ENCODE assay signal across 20 mouse cellular contexts in the genomic region with DNA sequence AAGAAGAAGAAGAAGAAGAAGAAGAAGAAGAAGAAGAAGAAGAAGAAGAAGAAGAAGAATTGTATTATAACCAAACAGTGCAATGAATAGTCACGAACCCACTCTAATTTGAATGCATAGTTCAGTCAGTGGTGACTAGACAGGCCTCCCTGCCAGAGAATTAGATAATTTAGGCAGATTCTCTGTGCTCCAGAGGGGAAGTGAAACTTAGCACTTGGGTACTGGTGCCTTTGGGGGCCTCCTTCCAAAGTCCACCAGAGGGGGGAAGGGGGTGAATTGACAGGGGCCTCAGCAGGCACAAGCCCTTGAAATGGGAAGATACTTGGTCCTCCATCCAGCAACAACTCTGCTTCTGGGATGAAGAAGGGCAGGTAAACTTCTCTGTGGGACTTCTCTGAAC.
DNase-seq lines count a peak whose midpoint lies in the region; ATAC-seq and TF ChIP-seq lines count a peak whose summit lies in the region.
"Had no signal": no experiment of that assay in that cellular context is flagged by ENCODE, and none has a peak within 500 bp of the region (broad histone marks: within the 10 kb centered on the region; RNA-seq: fewer than 3 reads in every experiment).

No protein-coding gene starts in this region.

- DNase-seq in CH12.LX (ENCODE audit: extremely low read depth) (peak; percentile 62), adipocyte (ENCODE audit: low spot score) (no peak)
- DNase-seq in splenic B cell, adult 2 months (ENCODE audit: low read depth, low spot score): peak; percentile 38
- no peak for DNase-seq in layer of hippocampus, postnatal 14 days (ENCODE audit: low spot score in 2 of 2)
- no peak for DNase-seq in left cerebral cortex, adult 9 months (ENCODE audit: low spot score in 2 of 2)
- DNase-seq: adrenal gland, adult 8-10 months; adrenal gland, postnatal 36 days; cerebellum, adult 11-12 months; cerebellum, adult 8-10 months; cerebellum, postnatal 10 days; cerebellum, postnatal 36 days; gastrocnemius, postnatal 10 days; gastrocnemius, postnatal 36 days had no signal

- H3K4me2 ChIP-seq in CH12.LX (ENCODE audit: insufficient read depth, low read depth, poor library complexity, severe bottlenecking): no peak overlapping the region
- H3K4me2 ChIP-seq: forebrain, embryonic 13.5 days; heart, embryonic 11.5 days; hindbrain, embryonic 12.5 days; hindbrain, embryonic 15.5 days had no signal

- no peak for TF ChIP-seq RAD21 in CH12.LX (IDR thresholded peaks at IDR 0.05; ENCODE audit: low read depth, low read length)

- dilution Hi-C loops in CH12.LX (cut with MboI; ENCODE audit: extremely low pct_ligation_motif_present, extremely low pct_unique_long_range_greater_than_20kb, low sequenced_read_pairs): no loop called here

- H3K4me1 ChIP-seq in CH12.LX (ENCODE audit: control insufficient read depth in 1 of 2, insufficient read depth in 2 of 2): peaks cover 3 to 27% of the 10 kb centered on the region in 2 experiments; a peak in 3 of 4 replicates
- H3K4me1 ChIP-seq: hindbrain, embryonic 15.5 days had no signal

- H3K79me2 ChIP-seq in CH12.LX (replicated peaks; ENCODE audit: control insufficient read depth, extremely low read depth, insufficient read depth, poor library complexity, severe bottlenecking): no peaks in the 10 kb centered on the region

- no peak overlapping the region for H3K9ac ChIP-seq in CH12.LX (ENCODE audit: insufficient read depth, low read depth)
- H3K9ac ChIP-seq: forebrain, embryonic 13.5 days; hindbrain, embryonic 12.5 days; hindbrain, embryonic 15.5 days had no signal

- peak; percentile 81 for TF ChIP-seq EP300 in CH12.LX (IDR thresholded peaks at IDR 0.05; ENCODE audit: low read length)

- H3K36me3 ChIP-seq in CH12.LX (replicated peaks in 1 of 2; ENCODE audit: control insufficient read depth in 1 of 2, insufficient read depth in 1 of 2, low read length in 1 of 2): no peaks in the 10 kb centered on the region
- H3K36me3 ChIP-seq in splenic B cell, adult 2 months (ENCODE audit: control insufficient read depth, insufficient read depth, low read length, poor library complexity, severe bottlenecking): no peaks in the 10 kb centered on the region
- H3K36me3 ChIP-seq: forebrain, embryonic 10.5 days; hindbrain, embryonic 12.5 days; hindbrain, embryonic 15.5 days had no signal

- peaks cover 1% of the 10 kb centered on the region for H3K27me3 ChIP-seq in CH12.LX (replicated peaks)
- no peaks in the 10 kb centered on the region for H3K27me3 ChIP-seq in splenic B cell, adult 2 months (ENCODE audit: control insufficient read depth, insufficient read depth, low read length, poor library complexity, severe bottlenecking)
- H3K27me3 ChIP-seq: forebrain, embryonic 13.5 days; hindbrain, embryonic 12.5 days; hindbrain, embryonic 15.5 days had no signal

- H3K27ac ChIP-seq in CH12.LX (ENCODE audit: insufficient read depth, low read depth): no peak overlapping the region
- H3K27ac ChIP-seq: forebrain, embryonic 10.5 days; forebrain, embryonic 13.5 days; hindbrain, embryonic 12.5 days; hindbrain, embryonic 15.5 days had no signal

- no peak for TF ChIP-seq POLR2A in CH12.LX (IDR thresholded peaks at IDR 0.05; ENCODE audit: low read depth, low read length)

- no peak for TF ChIP-seq CTCF in CH12.LX (conservative IDR thresholded peaks at IDR 0.05 in 1 of 2, IDR thresholded peaks at IDR 0.05 in 1 of 2; ENCODE audit: low read depth in 2 of 2, low read length in 2 of 2)

- in situ Hi-C loops in CH12.LX (cut with MboI; ENCODE audit: low pct_ligation_motif_present, low pct_unique_long_range_greater_than_20kb, low sequenced_read_pairs): no loop called here

- H3K9me3 ChIP-seq in CH12.LX (replicated peaks; ENCODE audit: low read length): peaks cover 7% of the 10 kb centered on the region
- H3K9me3 ChIP-seq: forebrain, embryonic 10.5 days; forebrain, embryonic 13.5 days; hindbrain, embryonic 12.5 days; hindbrain, embryonic 15.5 days had no signal

- ATAC-seq in granulocyte monocyte progenitor cell, adult 5-6 weeks (replicated peaks; ENCODE audit: poor library complexity, severe bottlenecking): peak; percentile 92
- ATAC-seq: forebrain, embryonic 13.5 days; forebrain, embryonic 16.5 days had no signal

- H3K4me3 ChIP-seq in CH12.LX (replicated peaks in 1 of 3; ENCODE audit: low read depth in 2 of 3, low read length in 2 of 3, poor library complexity in 1 of 3): no peak overlapping the region
- H3K4me3 ChIP-seq: forebrain, embryonic 10.5 days; forebrain, embryonic 13.5 days; hindbrain, embryonic 12.5 days; hindbrain, embryonic 15.5 days had no signal

TF ChIP-seq in CH12.LX, 34 proteins besides CTCF, POLR2A, EP300 and RAD21:
- TF ChIP-seq RCOR1 (conservative IDR thresholded peaks at IDR 0.05; ENCODE audit: low read depth, low read length): no peak
- TF ChIP-seq E2F4 (IDR thresholded peaks at IDR 0.05; ENCODE audit: insufficient replicate concordance, low read depth, low read length): no peak
- TF ChIP-seq CHD1 (IDR thresholded peaks at IDR 0.05; ENCODE audit: low read depth, low read length): no peak
- no peak for TF ChIP-seq ELF1 (IDR thresholded peaks at IDR 0.05; ENCODE audit: low read depth, low read length)
- TF ChIP-seq MXI1 (IDR thresholded peaks at IDR 0.05; ENCODE audit: low read depth, low read length): no peak
- TF ChIP-seq IRF4 (IDR thresholded peaks at IDR 0.05; ENCODE audit: low read depth, low read length): peak; percentile 93
- TF ChIP-seq NELFE (IDR thresholded peaks at IDR 0.05; ENCODE audit: low read depth, low read length): no peak
- no peak for TF ChIP-seq KAT2A (IDR thresholded peaks at IDR 0.05; ENCODE audit: insufficient replicate concordance, low read length)
- TF ChIP-seq MAFK (IDR thresholded peaks at IDR 0.05; ENCODE audit: insufficient replicate concordance, low read length): no peak
- no peak for TF ChIP-seq HCFC1 (IDR thresholded peaks at IDR 0.05; ENCODE audit: low read depth, low read length)
- no peak for TF ChIP-seq TCF12 (IDR thresholded peaks at IDR 0.05; ENCODE audit: low read depth, low read length)
- TF ChIP-seq SMC3 (IDR thresholded peaks at IDR 0.05; ENCODE audit: low read depth, low read length): no peak
- no peak for TF ChIP-seq MEF2A (IDR thresholded peaks at IDR 0.05; ENCODE audit: borderline replicate concordance, low read depth, low read length)
- TF ChIP-seq JUND (conservative IDR thresholded peaks at IDR 0.05; ENCODE audit: low read depth, low read length): no peak
- TF ChIP-seq PAX5 (IDR thresholded peaks at IDR 0.05; ENCODE audit: low read length): no peak
- no peak for TF ChIP-seq NRF1 (IDR thresholded peaks at IDR 0.05; ENCODE audit: low read depth, low read length)
- TF ChIP-seq MAZ (IDR thresholded peaks at IDR 0.05; ENCODE audit: low read depth, low read length): 0 out of 2 replicates have a peak, but pooled peaks have one; percentile 44
- TF ChIP-seq JUN (IDR thresholded peaks at IDR 0.05; ENCODE audit: insufficient read depth, low read depth, low read length): no peak
- TF ChIP-seq USF2 (conservative IDR thresholded peaks at IDR 0.05; ENCODE audit: low read depth, low read length): no peak
- no peak for TF ChIP-seq ZMIZ1 (IDR thresholded peaks at IDR 0.05; ENCODE audit: low read depth, low read length)
- peak; percentile 48 for TF ChIP-seq CHD2 (IDR thresholded peaks at IDR 0.05; ENCODE audit: low read length)
- no peak for TF ChIP-seq USF1 (IDR thresholded peaks at IDR 0.05; ENCODE audit: low read depth, low read length)
- TF ChIP-seq ETS1 (conservative IDR thresholded peaks at IDR 0.05; ENCODE audit: low read depth, low read length): peak; percentile 40; the same call in 1 of the 2 replicates
- TF ChIP-seq MYC (IDR thresholded peaks at IDR 0.05; ENCODE audit: low read depth, low read length): no peak
- TF ChIP-seq POLR2AphosphoS2 (IDR thresholded peaks at IDR 0.05; ENCODE audit: low read depth, low read length): no peak
- TF ChIP-seq ZKSCAN1 (IDR thresholded peaks at IDR 0.05; ENCODE audit: borderline replicate concordance, low read depth, low read length): no peak
- TF ChIP-seq ZC3H11A (IDR thresholded peaks at IDR 0.05; ENCODE audit: low read depth, low read length): no peak
- TF ChIP-seq UBTF (IDR thresholded peaks at IDR 0.05; ENCODE audit: low read depth, low read length): no peak
- TF ChIP-seq ZNF384 (IDR thresholded peaks at IDR 0.05; ENCODE audit: low read depth, low read length): no peak
- TF ChIP-seq SIN3A (IDR thresholded peaks at IDR 0.05; ENCODE audit: low read length): no peak
- TF ChIP-seq MAX (IDR thresholded peaks at IDR 0.05; ENCODE audit: low read length): no peak
- no peak for TF ChIP-seq BHLHE40 (IDR thresholded peaks at IDR 0.05; ENCODE audit: low read depth, low read length)
- no peak for TF ChIP-seq TBP (conservative IDR thresholded peaks at IDR 0.05; ENCODE audit: low read depth, low read length)
- no peak for TF ChIP-seq GABPA (IDR thresholded peaks at IDR 0.05; ENCODE audit: insufficient replicate concordance, low read depth, low read length)

Comparison
In these comparisons a context has a peak if more than half of its experiments do, and no peak if none do; other contexts are left out.
1. DNase-seq: peak in CH12.LX (single experiment) and splenic B cell, adult 2 months (single experiment); none in layer of hippocampus, postnatal 14 days (0 of 2), left cerebral cortex, adult 9 months (0 of 2) and adipocyte (single experiment).